Mouse (Mus musculus) stomach, embryonic 16.5 days (tissue): ENCODE measurements around the gene Prkg1. TPM values are rescaled to one million over a fixed set of nuclear protein-coding genes. Genes with fewer than 3 reads are reported as not detected.

Experiments
- ATAC-seq: fragments of 200-750 bp; cut with Nextera tagmentation; 2 replicates; pipeline ENCODE4 v1.8.0; 2017; ENCODE audit warnings: moderate number of reproducible peaks, moderate TSS enrichment; ENCODE audit not compliant: insufficient read depth, low FRiP score
- H3K27ac ChIP-seq: fragments of 300-500 bp; sonication (generic); 2 replicates; pipeline ENCODE4 v1.5.1; 2014; ENCODE audit warnings: low read length
- H3K27me3 ChIP-seq: fragments of 300-500 bp; sonication (generic); 2 replicates; pipeline ENCODE4 v1.6.1; 2014; ENCODE audit warnings: low read length, control low read depth, mixed read lengths; ENCODE audit not compliant: control insufficient read depth, insufficient read depth
- H3K36me3 ChIP-seq: fragments of 300-500 bp; sonication (generic); 2 replicates; pipeline ENCODE4 v1.6.1; 2014; ENCODE audit warnings: low read length; ENCODE audit not compliant: control insufficient read depth, insufficient read depth
- H3K4me1 ChIP-seq: fragments of 300-500 bp; sonication (generic); 2 replicates; pipeline ENCODE4 v1.6.1; 2014; ENCODE audit warnings: low read length, control low read depth, mixed read lengths; ENCODE audit not compliant: control insufficient read depth, insufficient read depth
- H3K4me2 ChIP-seq: fragments of 300-500 bp; sonication (generic); 2 replicates; pipeline ENCODE4 v1.6.1; 2014; ENCODE audit warnings: low read depth, low read length, mixed read lengths
- H3K4me3 ChIP-seq: fragments of 300-500 bp; sonication (generic); replicated peaks from 2 replicates; pipeline ENCODE4 v1.5.1; 2014; ENCODE audit warnings: mild to moderate bottlenecking, low read length
- H3K9ac ChIP-seq: fragments of 300-500 bp; sonication (generic); 2 replicates; pipeline ENCODE4 v1.6.1; 2014; ENCODE audit warnings: low read length
- H3K9me3 ChIP-seq: fragments of 300-500 bp; sonication (generic); replicated peaks from 2 replicates; pipeline ENCODE4 v1.6.1; 2016; ENCODE audit warnings: low read length, control low read depth; ENCODE audit not compliant: control insufficient read depth
- WGBS: fragments of 180-500 bp; shearing (Covaris S2); extraction: QIAGEN DNeasy Blood & Tissue Kit; methylation state at CpG from one replicate; pipeline ENCODE4 v1.1.7; 2014; 5-methylcytosine and 5-hydroxymethylcytosine counted together
- polyA plus RNA-seq: library from polyadenylated mRNA; unstranded; fragments of >200 nt; fragmentation: Nextera tagmentation; extraction: Ambion mirVana; gene quantifications from 2 replicates; pipeline ENCODE4 v1.2.1, GENCODE M21; 2015

Prkg1 gene
- polyA plus RNA-seq, 1 experiment from 2014 or later, result 11.5 TPM

DNA sequence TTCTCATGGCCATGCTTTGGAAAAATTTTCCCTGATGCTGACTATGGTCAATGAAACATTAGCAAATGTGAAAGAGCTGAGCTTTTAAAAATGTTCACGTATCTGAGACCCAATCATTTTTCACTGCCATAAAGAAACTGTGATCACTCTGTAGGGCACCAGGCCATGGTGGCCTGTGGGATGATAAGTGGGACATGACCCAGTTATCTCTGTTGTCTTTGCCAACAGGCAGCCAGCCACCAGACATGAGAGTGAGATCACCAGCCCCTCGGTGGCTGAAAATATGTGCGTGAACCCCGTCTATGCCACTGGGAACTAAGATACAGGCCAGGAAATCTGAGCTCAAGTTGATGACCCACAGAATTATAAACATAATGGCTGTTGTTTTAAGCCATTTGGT, 14.2 kb upstream of the Prkg1 start:
- WGBS, result 62% methylated on average over 4 of the region's 4 CpGs
- no peak for ATAC-seq
- H3K9me3 ChIP-seq, result no peaks in the 10 kb centered on the region

DNA sequence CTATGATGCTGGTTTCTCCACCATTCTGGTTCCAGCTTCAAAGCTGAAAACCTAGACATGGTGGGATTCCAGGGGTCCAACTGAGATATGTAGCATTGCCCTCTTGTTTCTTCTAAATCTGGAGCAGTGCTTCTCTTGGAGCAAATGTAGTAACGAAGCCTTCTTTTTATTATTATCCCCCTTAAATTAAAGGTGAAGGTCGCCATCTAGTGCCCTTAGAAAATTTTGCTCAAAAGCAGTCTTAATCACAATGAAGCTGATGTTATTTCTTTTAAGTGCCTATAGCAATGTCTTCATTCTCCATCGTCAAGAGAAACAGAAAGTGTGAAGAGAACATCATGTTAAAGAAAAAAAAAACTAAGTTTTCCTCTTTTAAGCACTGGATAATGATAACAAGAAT, 2.2 kb upstream of the Prkg1 start:
- Histone ChIP-seq H3K4me3 (no peak overlapping the region), H3K9me3 (no peaks in the 10 kb centered on the region), H3K4me1 (peaks cover 15% of the 10 kb centered on the region), H3K9ac (no peak overlapping the region), H3K27ac (no peak overlapping the region), H3K27me3 (0 out of 2 replicates have a peak, but pooled peaks cover 9% of the 10 kb centered on the region), H3K4me2 (no peak overlapping the region), H3K36me3 (no peaks in the 10 kb centered on the region)
- WGBS, result 6% methylated on average over 3 of the region's 3 CpGs
- no peak for ATAC-seq

More for the DNA sequence above, 14.2 kb upstream of the Prkg1 start:
- Histone ChIP-seq H3K4me3 (no peak overlapping the region), H3K4me1 (no peaks in the 10 kb centered on the region), H3K27ac (no peak overlapping the region), H3K27me3 (no peaks in the 10 kb centered on the region), H3K36me3 (no peaks in the 10 kb centered on the region), H3K4me2 (no peak overlapping the region), H3K9ac (no peak overlapping the region)

DNA sequence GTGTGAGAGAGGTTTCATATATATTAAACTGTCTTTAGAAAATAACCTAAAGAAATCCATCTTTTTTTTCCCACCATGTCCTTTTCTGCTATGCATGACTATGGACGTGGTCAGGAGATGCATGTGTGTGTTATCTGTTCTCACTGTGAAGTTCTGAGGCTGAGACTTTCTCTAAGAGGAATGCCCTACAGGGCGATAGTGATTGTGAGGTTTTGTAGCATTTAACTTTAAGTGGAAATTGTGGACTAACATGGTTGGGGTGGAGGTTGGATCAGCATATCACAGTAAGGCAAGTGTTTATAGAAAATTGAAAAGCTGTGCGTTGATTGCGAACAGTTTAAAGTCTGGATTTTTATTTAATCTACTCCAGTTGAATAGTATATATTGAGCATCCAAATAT, 618 bp upstream of the Prkg1 start:
- Histone ChIP-seq H3K4me3 (no peak overlapping the region), H3K9me3 (no peaks in the 10 kb centered on the region), H3K9ac (no peak overlapping the region), H3K4me2 (peak overlapping the region; percentile 95; the same call in 1 of the 2 replicates), H3K27ac (no peak overlapping the region), H3K4me1 (peaks cover 15% of the 10 kb centered on the region), H3K36me3 (no peaks in the 10 kb centered on the region), H3K27me3 (0 out of 2 replicates have a peak, but pooled peaks cover 9% of the 10 kb centered on the region)
- ATAC-seq, result no peak
- WGBS, result 34% methylated on average over 4 of the region's 4 CpGs

DNA sequence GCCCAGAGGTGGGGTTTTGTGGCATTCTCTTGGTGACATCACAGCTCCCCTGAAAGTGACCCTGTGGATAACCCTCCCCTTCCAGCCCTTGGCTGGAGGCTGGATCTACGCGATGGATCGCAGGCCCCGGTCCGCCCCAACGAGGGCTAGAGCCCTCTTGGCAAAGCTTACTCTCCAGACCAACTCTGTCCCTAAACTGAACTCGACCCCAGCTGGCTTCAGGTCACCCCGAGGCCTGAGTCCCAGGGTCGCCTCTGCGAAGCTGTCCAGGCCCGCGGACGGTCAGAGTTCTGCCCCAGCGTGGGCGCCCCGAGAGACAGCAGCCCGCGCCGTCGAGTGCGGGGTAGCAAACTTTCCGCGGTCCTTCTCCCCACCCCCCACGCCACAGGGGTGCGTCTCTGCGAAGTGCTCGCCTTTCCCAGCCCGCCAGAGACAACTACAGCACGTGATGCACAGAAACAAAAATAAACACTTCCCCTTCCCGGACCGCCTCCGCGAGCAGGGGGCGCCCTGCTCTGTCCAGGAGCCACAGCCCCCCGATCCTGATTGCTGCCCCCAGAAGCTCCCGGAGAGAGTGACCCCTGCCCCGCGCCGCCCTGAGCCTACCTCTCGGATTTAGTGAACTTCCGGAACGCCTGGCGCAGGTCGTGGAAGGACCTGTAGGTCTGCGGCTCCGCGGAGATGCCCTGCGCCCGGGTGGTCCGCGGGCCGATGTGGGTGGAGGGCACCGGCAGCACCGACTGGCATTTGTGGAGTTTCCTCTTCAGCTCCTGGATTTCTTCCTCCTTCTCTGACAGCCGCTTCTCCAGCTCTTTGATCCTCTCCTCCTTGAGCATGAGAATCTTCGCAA, 657 bp downstream of the Prkg1 start:
- Histone ChIP-seq H3K4me3 (peak overlapping the region; percentile 72), H3K4me2 (peak overlapping the region; percentile 95), H3K27ac (peak overlapping the region; percentile 58; the same call in 1 of the 2 replicates), H3K4me1 (peaks cover 15% of the 10 kb centered on the region), H3K36me3 (no peaks in the 10 kb centered on the region), H3K9me3 (no peaks in the 10 kb centered on the region), H3K9ac (peak overlapping the region; percentile 73), H3K27me3 (0 out of 2 replicates have a peak, but pooled peaks cover 9% of the 10 kb centered on the region)
- peak; percentile 67; the same call in 1 of the 2 replicates for ATAC-seq
- 2% methylated on average over 53 of the region's 56 CpGs for WGBS

DNA sequence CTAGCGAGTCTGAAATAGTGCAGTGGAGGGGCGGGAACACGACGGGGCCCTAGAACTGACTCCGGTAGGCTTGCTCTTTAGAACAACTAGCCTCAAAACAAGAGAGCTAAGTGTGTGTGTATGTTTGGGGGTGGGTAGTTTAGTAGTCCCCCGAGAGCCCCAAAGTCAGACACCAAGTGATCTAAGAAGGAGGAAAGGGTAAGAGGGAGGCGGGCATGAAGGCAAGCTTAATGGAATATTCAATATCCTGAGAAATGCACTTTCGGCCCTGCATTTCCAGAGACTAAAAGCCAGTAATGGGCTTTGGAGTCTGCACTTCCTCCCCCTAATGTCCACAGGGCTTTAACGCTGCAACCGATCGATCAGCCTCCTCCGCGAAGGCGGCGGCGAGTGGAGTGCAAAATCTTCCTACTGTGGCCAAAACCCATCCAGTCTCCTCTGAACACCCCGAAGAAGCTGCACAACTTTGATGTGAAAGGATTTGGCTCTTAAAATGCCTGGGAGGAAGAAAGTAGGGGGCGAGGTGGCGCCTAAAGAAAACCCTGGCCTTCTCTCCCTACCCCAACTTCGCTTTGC, 1.5 kb downstream of the Prkg1 start:
- Histone ChIP-seq H3K27me3 (0 out of 2 replicates have a peak, but pooled peaks cover 9% of the 10 kb centered on the region), H3K4me1 (peaks cover 15% of the 10 kb centered on the region), H3K36me3 (no peaks in the 10 kb centered on the region), H3K9me3 (no peaks in the 10 kb centered on the region), H3K27ac (peak overlapping the region; percentile 53), H3K9ac (peak overlapping the region; percentile 73), H3K4me3 (peak overlapping the region; percentile 72), H3K4me2 (peak overlapping the region; percentile 95)
- 16% methylated on average over 20 of the region's 20 CpGs for whole genome bisulfite sequencing
- ATAC-seq, result no peak

DNA sequence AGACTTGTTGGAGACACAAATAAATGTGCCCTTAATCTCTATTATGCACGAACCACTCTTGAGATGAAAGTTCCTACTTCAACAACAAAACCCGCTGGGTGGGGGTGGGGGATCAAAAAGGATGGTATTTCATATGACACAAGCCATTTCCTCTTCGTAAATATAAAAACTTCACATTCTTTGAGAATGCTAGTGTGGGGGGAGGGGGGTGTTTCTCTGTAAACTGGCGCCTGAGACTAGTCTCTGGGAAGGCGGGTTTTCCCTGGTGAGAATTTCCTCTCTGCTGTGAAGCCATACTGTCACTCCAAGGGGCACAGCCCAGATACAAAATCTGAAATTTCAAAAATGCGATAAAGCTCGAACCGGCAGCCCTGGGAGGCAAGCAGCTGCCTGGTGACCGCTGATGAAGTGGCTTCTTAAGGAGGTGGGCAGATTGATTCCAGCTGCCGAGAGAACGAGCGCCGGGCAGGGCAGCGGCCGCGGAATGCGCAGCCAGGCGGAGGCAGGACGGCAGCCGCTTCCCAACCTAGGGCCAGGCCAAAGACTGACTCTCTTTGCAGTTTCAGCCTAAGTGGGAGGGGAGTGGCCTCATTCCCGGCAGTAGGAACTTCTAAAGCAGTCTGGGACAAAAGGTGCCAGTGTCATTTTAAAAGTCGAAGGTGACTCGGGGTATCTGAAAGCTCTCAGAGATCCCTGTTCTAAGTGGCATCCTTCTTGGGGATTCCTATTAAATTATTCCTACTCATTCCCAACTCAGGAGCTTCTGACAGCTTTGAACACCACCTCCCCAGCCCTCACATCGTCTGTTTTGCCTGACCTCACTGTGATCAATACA, 2.2 kb downstream of the Prkg1 start:
- ATAC-seq, result peak; percentile 71; the same call in 1 of the 2 replicates

DNA sequence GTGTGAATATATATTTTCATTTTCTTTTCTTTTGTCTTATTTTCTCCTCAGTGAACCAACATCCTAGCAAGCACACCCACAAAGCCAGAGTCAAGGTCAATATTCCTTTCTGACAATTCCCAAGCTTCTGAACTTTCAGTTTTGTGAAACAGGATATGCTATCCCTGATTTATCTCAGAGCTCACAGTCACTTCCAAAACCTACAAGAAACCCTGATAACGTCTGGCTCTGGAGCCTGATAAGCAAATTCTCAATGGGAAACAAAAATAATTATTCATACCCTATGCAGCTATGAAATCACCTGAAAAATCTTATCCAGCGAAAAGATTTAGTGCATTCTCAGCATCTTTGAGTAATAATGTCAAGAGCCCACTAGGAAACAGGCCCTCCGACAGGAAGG, 5.0 kb downstream of the Prkg1 start:
- WGBS, result 61% methylated on average over 3 of the region's 3 CpGs
- no peak overlapping the region for H3K4me3 ChIP-seq
- no peak overlapping the region for H3K4me2 ChIP-seq
- H3K27ac ChIP-seq, result no peak overlapping the region
- H3K36me3 ChIP-seq, result no peaks in the 10 kb centered on the region
- 0 out of 2 replicates have a peak, but pooled peaks cover 9% of the 10 kb centered on the region for H3K27me3 ChIP-seq
- no peak overlapping the region for H3K9ac ChIP-seq
- ATAC-seq, result no peak
- no peaks in the 10 kb centered on the region for H3K9me3 ChIP-seq
- H3K4me1 ChIP-seq, result peaks cover 15% of the 10 kb centered on the region

More for the DNA sequence above, 2.2 kb downstream of the Prkg1 start:
- H3K9me3 ChIP-seq, result no peaks in the 10 kb centered on the region
- H3K4me1 ChIP-seq, result peaks cover 15% of the 10 kb centered on the region
- H3K4me2 ChIP-seq, result peak overlapping the region; percentile 95
- 1% methylated on average over 24 of the region's 24 CpGs for WGBS
- no peaks in the 10 kb centered on the region for H3K36me3 ChIP-seq
- peak overlapping the region; percentile 72 for H3K4me3 ChIP-seq
- H3K27ac ChIP-seq, result peak overlapping the region; percentile 53
- 0 out of 2 replicates have a peak, but pooled peaks cover 9% of the 10 kb centered on the region for H3K27me3 ChIP-seq
- peak overlapping the region; percentile 73 for H3K9ac ChIP-seq

DNA sequence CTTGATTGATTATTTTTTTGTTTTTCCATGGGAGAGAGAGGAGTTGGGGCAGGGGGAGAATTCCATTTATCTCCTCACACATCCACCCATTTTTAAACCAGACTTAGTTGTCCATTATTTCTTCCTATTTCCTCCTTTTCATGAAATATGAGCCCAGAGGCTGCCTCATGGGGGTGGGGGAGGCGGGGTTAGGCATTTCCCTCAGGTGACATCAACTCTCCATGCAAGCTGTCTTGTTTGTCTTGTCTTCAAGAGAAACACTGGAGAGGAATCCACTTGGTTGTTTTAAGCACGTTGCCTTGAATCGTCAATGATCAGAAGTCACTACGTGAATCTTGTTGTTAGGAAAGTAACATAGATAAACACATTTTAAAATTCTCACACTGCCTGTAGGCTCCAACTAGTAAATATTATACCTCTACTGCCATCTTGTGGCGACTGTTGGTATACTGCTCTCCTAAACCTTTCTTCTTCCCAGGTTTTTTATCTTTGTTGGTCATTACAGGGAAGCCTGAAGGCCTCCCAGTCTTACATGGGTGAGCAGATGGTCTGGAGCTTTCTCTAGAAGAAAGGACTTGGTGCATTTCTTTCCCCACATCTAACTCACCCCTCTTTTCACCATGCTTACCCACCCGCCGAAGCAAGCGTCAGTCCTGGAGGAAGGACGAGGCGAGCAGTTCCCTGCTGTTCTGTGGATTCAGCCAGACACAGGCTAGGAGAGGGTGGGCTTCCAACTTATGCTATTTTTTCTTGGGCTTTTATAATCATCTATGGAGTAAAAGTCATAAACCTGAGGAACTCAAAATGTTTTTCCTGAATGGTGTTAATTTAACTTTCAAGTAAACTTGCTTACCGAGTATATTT, 8.7 kb downstream of the Prkg1 start:
- Histone ChIP-seq H3K4me3 (no peak overlapping the region), H3K27ac (no peak overlapping the region), H3K4me2 (peak overlapping the region; percentile 36), H3K27me3 (no peaks in the 10 kb centered on the region), H3K9ac (no peak overlapping the region), H3K4me1 (peaks cover under 1% of the 10 kb centered on the region; the same call in 1 of the 2 replicates), H3K9me3 (no peaks in the 10 kb centered on the region), H3K36me3 (no peaks in the 10 kb centered on the region)
- WGBS, result 43% methylated on average over 11 of the region's 11 CpGs
- ATAC-seq, result no peak; the same call in 1 of the 2 replicates
